Comparison of ENCODE assay signal across 18 mouse cellular contexts in genomic region chr19:5049325-5049724, GRCm38 (mm10). TPM values are rescaled to one million over a fixed set of nuclear protein-coding genes. Genes with fewer than 3 reads are reported as not detected.
A peak's percentile ranks its signal among the peaks of the same experiment; 100 is the strongest.
DNase-seq lines count a peak whose midpoint lies in the region; ATAC-seq and TF ChIP-seq lines count a peak whose summit lies in the region.
"Had no signal": no experiment of that assay in that cellular context is flagged by ENCODE, and none has a peak within 500 bp of the region (broad histone marks: within the 10 kb centered on the region; RNA-seq: fewer than 3 reads in every experiment).

No protein-coding gene starts in this region.

- 0 out of 2 replicates have a peak overlapping the region, but pooled peaks have one; percentile 22 for H3K9ac ChIP-seq in forebrain, embryonic 12.5 days
- H3K9ac ChIP-seq in forebrain, embryonic 13.5 days: no peak overlapping the region
- H3K9ac ChIP-seq: limb, embryonic 15.5 days; liver, postnatal 0 days had no signal

- peaks cover 45% of the 10 kb centered on the region for H3K27me3 ChIP-seq in forebrain, embryonic 12.5 days
- peaks cover 42% of the 10 kb centered on the region for H3K27me3 ChIP-seq in forebrain, embryonic 13.5 days
- H3K27me3 ChIP-seq: Patski had no signal

- no peak for TF ChIP-seq CTCF in layer of hippocampus, adult 2 months (conservative IDR thresholded peaks at IDR 0.05)

- no peak overlapping the region for H3K4me3 ChIP-seq in forebrain, embryonic 12.5 days (replicated peaks)
- no peak overlapping the region for H3K4me3 ChIP-seq in forebrain, embryonic 13.5 days
- H3K4me3 ChIP-seq in layer of hippocampus, adult 2 months: peak overlapping the region; percentile 8; the same call in 1 of the 2 replicates
- H3K4me3 ChIP-seq: limb, embryonic 15.5 days had no signal

- peak in 1 of 2 experiments; percentile 1 for DNase-seq in layer of hippocampus, adult 2 months (ENCODE audit: low spot score in 2 of 2)
- DNase-seq in layer of hippocampus, adult 11-12 months (ENCODE audit: low spot score): no peak
- DNase-seq in urinary bladder, adult 2 months (ENCODE audit: low spot score): peak; percentile 23
- DNase-seq in urinary bladder, adult 18-20 months (ENCODE audit: low spot score in 2 of 2): no peak
- DNase-seq in cerebellum, postnatal 36 days: no peak
- DNase-seq: adrenal gland, postnatal 14 days; gastrocnemius, postnatal 36 days; kidney, adult 8-10 months; liver, postnatal 0 days; lung, postnatal 14 days; thymus, postnatal 14 days had no signal

- peak overlapping the region; percentile 6; the same call in 1 of the 2 replicates for H3K27ac ChIP-seq in forebrain, embryonic 12.5 days
- H3K27ac ChIP-seq in forebrain, embryonic 13.5 days: no peak overlapping the region
- peak overlapping the region; percentile 98 for H3K27ac ChIP-seq in layer of hippocampus, adult 2 months
- H3K27ac ChIP-seq: limb, embryonic 15.5 days had no signal

- H3K9me3 ChIP-seq in forebrain, embryonic 12.5 days: no peaks in the 10 kb centered on the region
- H3K9me3 ChIP-seq in forebrain, embryonic 13.5 days (replicated peaks): no peaks in the 10 kb centered on the region
- H3K9me3 ChIP-seq: limb, embryonic 15.5 days had no signal

- no peak overlapping the region for H3K4me2 ChIP-seq in forebrain, embryonic 12.5 days
- no peak overlapping the region for H3K4me2 ChIP-seq in forebrain, embryonic 13.5 days
- H3K4me2 ChIP-seq: limb, embryonic 15.5 days had no signal

- H3K36me3 ChIP-seq in forebrain, embryonic 12.5 days (replicated peaks): peaks cover 43% of the 10 kb centered on the region
- peaks cover 49% of the 10 kb centered on the region for H3K36me3 ChIP-seq in forebrain, embryonic 13.5 days (ENCODE audit: poor library complexity, severe bottlenecking)

- no peak for ATAC-seq in forebrain, embryonic 12.5 days (ENCODE audit: low FRiP score)
- ATAC-seq in forebrain, embryonic 13.5 days: no peak
- ATAC-seq: liver, postnatal 0 days had no signal

- H3K4me1 ChIP-seq in forebrain, embryonic 12.5 days: peaks cover 22% of the 10 kb centered on the region
- H3K4me1 ChIP-seq in forebrain, embryonic 13.5 days: peaks cover 11% of the 10 kb centered on the region

- WGBS in forebrain, embryonic 12.5 days: 74% methylated on average over 6 of the region's 6 CpGs
- WGBS in forebrain, embryonic 13.5 days: 67% methylated on average over 6 of the region's 6 CpGs

RNA-seq across cellular contexts. Expression of gene Rin1, which starts 1.0 kb away (rescaled TPM):
- polyA plus RNA-seq in forebrain, embryonic 12.5 days (2016; fragmentation: Nextera tagmentation; extraction: Ambion mirVana): 0.87 and 1.6 TPM in 2 replicates
- 0.62 and 0.78 TPM in 2 replicates for polyA plus RNA-seq in forebrain, embryonic 13.5 days (2015; fragmentation: Nextera tagmentation; extraction: Ambion mirVana)
- total RNA-seq in layer of hippocampus, adult 2 months (2021): 100 to 1,000 TPM; 117 to 119 TPM
- polyA plus RNA-seq in urinary bladder, adult 2 months (2012; rRNA removed): 18.4 and 24.8 TPM in 2 replicates

RNA-seq across cellular contexts. Expression of gene Brms1, which starts 8.2 kb away (rescaled TPM):
- polyA plus RNA-seq in forebrain, embryonic 12.5 days (2016; fragmentation: Nextera tagmentation; extraction: Ambion mirVana): 57.5 and 60.3 TPM in 2 replicates
- 56.0 and 63.2 TPM in 2 replicates for polyA plus RNA-seq in forebrain, embryonic 13.5 days (2015; fragmentation: Nextera tagmentation; extraction: Ambion mirVana)
- total RNA-seq in layer of hippocampus, adult 2 months (2021): 10 to 100 TPM; 21.4 to 25.3 TPM
- 30.8 and 31.1 TPM in 2 replicates for polyA plus RNA-seq in urinary bladder, adult 2 months (2012; rRNA removed)

RNA-seq across cellular contexts. Expression of gene AC124502.3, which starts 10.6 kb away (rescaled TPM):
- polyA plus RNA-seq in forebrain, embryonic 12.5 days (2016; fragmentation: Nextera tagmentation; extraction: Ambion mirVana): 2.5 and 3.4 TPM in 2 replicates
- 3.2 and 3.4 TPM in 2 replicates for polyA plus RNA-seq in forebrain, embryonic 13.5 days (2015; fragmentation: Nextera tagmentation; extraction: Ambion mirVana)
- 1 to 10 TPM; 4.1 to 7.6 TPM for total RNA-seq in layer of hippocampus, adult 2 months (2021)
- 1.9 and 2.3 TPM in 2 replicates for polyA plus RNA-seq in urinary bladder, adult 2 months (2012; rRNA removed)

RNA-seq across cellular contexts. Expression of gene B4gat1, which starts 10.7 kb away (rescaled TPM):
- polyA plus RNA-seq in forebrain, embryonic 12.5 days (2016; fragmentation: Nextera tagmentation; extraction: Ambion mirVana): 37.6 and 37.9 TPM in 2 replicates
- polyA plus RNA-seq in forebrain, embryonic 13.5 days (2015; fragmentation: Nextera tagmentation; extraction: Ambion mirVana): 39.4 and 40.3 TPM in 2 replicates
- 100 to 1,000 TPM; 112 to 130 TPM for total RNA-seq in layer of hippocampus, adult 2 months (2021)
- 30.4 and 33.5 TPM in 2 replicates for polyA plus RNA-seq in urinary bladder, adult 2 months (2012; rRNA removed)
- total RNA-seq: megakaryocyte-erythroid progenitor cell, adult 5-6 weeks had no signal

RNA-seq across cellular contexts. Expression of gene Cd248, which starts 18.6 kb away (rescaled TPM):
- 16.4 and 17.1 TPM in 2 replicates for polyA plus RNA-seq in forebrain, embryonic 12.5 days (2016; fragmentation: Nextera tagmentation; extraction: Ambion mirVana)
- polyA plus RNA-seq in forebrain, embryonic 13.5 days (2015; fragmentation: Nextera tagmentation; extraction: Ambion mirVana): 7.0 and 7.3 TPM in 2 replicates
- 1 to 10 TPM; 3.2 to 3.9 TPM for total RNA-seq in layer of hippocampus, adult 2 months (2021)
- polyA plus RNA-seq in urinary bladder, adult 2 months (2012; rRNA removed): 77.2 and 103 TPM in 2 replicates
- polyA plus RNA-seq: activated CD4-positive, CD25-positive, alpha-beta regulatory T cell, adult 4 months; inflammation-experienced regulatory T-cells, adult 6 months had no signal
